Mouse (Mus musculus) CD4-positive helper T cell, adult 2 months (primary cell): Measurements from ENCODE around the gene Ehbp1.

Source experiments
- DNase-seq: peaks from one replicate; pipeline ENCODE4 v3.0.0-alpha.2; 2012; ENCODE audit warnings: low read depth, missing footprints, low spot score

Ehbp1 gene

DNA sequence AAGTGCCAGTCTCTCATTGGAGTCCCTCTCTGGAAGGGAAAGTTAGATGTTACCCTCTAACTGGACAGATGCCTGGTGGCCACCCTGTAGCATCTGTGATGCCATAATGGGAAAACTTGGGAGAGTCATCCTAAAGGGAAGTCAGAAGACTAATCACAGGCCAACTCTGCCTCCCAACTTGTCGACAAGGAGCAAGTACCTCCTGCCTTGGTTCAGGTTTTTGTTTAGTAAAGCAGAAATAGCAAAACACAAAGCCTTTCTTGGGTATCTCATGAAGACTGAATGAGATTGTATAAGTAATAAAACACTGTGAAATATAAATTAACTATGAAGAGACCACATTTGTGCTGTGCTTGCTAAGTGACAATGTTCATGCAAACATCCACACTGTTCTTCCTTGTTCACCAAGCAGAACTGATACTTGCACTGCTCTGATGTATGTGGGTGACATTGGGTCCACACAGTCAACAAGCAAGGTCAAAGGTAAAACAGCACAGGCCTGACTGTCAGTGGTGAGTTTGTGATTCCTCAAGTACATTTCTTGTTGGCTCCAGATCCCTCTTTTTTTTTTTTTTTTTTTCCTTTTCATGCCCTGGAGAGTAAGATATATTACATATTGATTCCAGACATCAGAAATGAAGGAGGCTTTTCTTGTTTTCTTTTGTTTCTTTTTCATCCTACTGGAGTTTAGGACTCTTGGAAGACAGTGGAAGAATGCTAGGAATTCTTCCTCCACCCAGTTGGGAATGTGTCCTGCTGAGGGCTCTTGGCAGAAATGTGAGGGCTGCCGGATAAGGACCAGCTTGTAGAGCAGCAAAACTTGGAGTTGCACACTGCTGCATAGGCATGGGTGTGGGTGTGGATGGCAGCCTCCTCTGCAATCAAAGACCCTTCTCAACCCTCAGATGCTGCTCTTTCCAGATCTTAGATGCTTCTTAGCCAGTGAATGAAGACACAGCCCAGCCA, at the start of gene Ehbp1:
TSS of gene Ehbp1 (minus strand) at position 51 of the 966 bp plus-strand sequence.
- no peak for DNase-seq

DNA sequence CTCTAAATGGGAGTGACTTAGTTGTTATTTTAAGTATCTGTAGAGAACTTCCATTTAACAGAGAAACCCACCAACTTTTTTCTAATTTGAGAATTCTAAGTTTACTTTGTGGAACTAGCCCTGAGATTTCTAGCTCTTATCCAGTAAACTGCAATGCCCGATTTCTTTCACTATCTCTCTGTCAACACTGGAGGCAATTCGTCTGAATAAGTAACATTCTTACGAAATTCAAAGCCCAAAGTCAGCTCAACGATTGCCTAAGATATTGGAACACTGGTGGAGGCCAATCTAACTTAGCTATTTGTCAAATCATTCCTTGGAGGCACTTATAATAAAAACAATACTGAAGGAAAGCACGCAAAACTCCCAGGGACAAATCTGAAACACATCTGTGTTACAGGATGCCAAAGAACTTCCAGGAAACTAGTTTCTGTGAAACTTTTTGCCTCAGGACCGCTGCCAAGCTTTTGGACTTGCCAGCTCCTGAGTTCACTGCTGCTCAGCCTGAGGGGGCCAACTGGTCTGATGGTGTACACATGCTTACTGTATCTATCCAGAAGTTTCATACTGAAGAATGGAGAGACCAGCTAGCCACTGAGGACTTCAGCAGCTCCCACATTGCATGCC, 45.5 kb upstream of the Ehbp1 start:
- no peak for DNase-seq

DNA sequence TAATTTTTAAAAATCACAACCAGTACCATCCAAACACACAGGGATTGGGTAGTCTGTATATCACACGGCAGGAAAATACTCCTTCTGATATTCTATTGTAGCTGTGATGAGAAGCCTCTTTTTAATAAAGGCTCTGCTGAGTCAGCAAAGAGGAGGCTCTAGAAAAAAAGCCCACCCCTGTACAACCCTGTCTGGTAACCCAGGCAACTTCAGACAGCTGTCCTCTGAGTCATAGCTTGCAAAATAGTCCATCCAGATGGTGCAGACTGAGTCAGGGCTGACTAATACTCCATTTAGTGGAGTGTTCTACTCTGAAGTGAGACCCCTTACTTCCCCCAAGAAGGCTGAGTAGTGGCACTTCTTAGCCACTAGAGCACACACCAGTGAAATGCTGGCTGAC, 41.4 kb upstream of the Ehbp1 start:
- no peak for DNase-seq

DNA sequence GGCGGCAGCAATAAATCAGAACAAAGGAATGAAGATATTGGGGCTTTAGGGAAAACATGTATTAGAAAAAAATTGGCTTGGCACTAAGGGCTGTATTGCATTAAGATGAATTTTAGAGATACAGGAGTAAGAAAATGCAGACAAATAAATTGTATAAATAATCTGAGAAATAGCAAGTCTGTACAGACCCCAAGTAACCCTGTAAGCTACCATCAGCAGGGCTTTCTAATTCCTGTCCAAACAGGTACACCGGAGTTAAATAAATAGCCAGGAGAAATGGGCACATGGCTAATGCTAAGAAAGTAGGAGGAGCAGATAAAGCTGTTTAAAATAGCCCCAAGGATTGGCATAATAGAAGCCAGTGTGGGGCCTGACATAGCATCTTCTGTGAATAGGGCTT, 32.7 kb upstream of the Ehbp1 start:
- DNase-seq, result no peak

DNA sequence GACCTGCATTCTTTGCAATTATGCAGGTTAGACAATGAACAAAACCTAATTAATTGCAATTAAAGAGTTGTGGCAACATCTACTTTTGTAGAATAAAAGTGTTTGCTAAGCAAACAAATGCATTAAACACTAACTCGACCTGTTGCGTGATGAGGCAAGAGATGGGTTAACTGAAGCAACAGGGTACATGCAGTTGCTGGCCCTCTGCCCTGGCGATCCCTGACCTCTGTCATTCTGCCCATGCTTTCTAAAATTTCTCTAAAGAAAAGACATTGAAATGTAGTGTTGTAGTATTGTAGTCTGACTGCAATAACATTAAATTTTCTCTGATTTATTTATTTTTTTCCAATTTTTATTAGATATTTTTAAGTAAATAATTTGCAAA, 31.2 kb upstream of the Ehbp1 start:
- DNase-seq, result no peak

DNA sequence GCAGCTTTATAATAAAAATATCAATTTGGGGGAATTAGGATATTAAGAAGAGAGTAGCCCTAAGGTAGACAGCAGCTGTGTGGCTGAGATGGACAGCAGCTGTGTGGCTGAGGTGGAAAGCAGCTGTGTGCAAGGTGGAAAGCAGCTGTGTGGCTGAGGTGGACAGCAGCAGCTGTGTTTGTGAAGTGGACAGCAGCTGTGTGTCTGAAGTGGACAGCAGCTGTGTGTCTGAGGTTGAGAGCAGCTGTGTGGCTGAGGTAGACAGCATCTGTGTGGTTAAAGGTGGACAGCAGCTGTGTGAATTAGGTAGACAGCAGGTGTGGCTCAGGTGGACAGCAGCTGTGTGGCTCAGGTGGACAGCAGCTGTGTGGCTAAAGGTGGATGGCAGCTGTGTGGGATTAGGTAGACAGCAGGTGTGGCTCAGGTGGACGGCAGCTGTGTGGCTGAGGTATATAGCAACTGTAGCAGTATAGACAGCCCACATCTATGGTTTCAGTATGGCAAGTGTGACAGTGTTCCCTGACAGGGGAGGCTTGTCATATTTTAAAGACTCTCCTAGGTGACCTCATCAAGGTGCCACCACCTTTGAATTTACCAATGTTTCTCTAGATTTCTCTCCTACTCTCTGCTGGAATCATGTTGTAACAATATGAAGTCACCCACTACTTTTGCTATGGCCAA, 30.7 kb upstream of the Ehbp1 start:
- DNase-seq, result no peak

DNA sequence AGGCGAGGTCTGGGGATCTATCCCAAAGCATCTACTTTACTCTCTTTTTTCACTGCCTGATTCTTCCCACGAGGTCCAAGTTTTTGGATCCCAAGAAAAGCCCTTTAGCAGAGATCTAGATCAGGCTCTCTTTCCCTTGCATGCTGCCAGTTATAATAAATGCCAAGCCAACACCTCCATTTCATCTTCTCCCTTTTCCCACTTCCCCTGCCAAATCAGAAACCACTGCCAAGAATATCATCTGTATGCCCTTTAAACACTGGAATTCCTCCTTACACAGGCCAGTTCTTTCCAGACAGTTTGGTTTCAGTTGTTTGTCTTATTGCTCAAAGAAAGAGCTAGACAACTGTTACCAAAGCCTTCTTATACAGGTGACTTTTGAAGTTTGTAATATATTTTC, 27.7 kb upstream of the Ehbp1 start:
- no peak for DNase-seq

DNA sequence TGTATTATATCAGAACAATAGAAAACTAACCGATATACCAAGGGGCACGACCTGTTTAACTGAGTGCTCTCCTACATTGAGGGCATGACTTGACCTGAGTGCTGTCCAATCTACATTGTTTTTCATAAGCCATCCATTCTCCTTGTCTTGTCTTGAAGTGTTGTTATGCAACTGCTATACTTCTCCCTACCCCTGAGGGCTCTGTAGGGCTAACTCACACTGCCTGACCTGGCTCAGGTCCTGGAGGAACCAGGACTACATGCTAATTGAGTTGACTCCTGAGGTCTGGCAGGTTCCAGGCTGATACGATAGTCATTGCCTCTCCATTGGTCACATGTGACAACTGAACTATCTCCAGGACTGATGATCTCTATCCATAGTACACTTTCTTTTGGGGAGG, 26.5 kb upstream of the Ehbp1 start:
- DNase-seq, result no peak

DNA sequence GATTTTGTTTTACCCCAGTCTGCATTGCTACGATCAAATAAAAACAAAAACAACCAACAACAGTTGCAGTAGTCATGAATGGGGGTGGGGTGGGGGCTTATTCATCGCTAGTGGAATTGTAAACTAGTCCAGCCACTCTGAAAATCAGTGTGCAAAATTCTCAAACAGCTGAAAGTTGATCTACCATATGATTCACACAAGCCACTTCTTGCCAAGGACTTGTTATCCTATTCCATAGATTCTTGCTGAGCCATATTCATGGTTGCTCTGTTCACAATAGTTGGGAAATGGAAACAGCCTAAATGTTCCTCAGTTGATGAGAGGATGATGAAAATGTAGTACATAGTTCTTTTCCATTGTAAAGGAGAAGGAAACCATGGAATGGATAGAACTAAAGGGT, 24.4 kb upstream of the Ehbp1 start:
- no peak for DNase-seq

DNA sequence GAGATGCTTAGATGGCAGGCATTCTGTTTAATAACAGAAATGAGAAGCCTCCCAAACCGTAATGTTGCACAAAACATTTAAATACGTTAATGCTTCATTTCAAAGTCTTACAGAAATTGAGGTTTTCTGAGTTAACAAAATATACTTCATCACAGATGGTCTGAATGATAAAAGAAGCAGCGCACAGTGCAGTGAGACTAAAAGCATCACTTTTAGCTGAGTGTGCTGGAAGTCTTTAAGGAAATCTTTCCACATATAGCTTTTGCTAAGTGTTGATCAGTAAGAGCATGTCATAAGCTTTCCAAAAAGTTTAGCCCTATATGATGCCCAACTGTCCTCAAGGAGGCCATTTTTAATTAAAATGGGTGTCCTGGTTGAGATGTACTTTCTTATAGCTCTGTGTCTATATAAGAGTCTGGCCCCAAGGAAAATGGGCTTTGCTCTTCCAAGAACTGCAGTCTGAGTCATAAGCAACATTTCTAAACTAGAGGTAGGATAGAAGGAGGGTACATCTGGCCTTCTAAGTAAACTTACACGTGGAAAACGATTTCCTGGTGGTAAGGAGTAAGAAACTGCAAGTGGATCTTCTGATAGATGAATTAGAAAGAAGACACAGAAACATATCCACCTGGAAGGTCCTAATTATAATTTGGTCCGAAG, 12.0 kb upstream of the Ehbp1 start:
- no peak for DNase-seq

DNA sequence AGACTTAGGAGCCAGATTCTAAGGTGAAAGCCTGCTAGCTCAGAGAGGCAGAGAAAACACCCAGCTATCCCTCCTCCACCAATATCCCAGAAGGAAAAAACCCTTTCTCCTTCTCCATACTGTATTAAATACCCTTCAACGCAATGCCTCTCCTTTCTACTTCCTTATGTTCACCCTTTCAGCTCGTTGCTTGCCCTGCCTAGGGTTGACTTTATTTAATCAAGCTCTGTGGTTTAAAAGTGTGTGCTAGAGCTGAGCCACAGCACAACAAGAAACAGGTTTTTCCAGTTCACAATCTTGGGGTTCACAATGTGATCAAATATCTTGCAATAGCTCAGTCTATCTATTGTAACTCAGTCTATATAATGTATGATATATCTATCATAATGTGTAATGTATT, 7.9 kb upstream of the Ehbp1 start:
- no peak for DNase-seq

DNA sequence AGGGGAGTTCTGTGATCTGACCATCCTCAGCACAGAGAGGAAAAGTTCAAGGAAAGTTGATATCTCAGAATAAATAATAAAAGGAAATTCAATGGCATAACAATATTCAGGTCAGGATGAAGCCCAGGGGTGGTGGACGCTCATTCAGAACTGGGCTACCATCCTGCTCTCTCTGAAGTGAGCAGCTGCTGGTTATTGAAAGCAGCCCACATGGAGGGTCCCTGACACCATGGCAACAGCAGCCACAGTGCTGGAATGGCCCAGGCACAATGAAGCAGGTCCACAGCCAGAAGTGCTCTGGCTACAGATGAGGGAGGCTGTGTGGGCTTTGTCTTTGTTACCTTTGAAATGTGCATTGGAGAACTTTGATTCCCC, 6.4 kb upstream of the Ehbp1 start:
- no peak for DNase-seq

DNA sequence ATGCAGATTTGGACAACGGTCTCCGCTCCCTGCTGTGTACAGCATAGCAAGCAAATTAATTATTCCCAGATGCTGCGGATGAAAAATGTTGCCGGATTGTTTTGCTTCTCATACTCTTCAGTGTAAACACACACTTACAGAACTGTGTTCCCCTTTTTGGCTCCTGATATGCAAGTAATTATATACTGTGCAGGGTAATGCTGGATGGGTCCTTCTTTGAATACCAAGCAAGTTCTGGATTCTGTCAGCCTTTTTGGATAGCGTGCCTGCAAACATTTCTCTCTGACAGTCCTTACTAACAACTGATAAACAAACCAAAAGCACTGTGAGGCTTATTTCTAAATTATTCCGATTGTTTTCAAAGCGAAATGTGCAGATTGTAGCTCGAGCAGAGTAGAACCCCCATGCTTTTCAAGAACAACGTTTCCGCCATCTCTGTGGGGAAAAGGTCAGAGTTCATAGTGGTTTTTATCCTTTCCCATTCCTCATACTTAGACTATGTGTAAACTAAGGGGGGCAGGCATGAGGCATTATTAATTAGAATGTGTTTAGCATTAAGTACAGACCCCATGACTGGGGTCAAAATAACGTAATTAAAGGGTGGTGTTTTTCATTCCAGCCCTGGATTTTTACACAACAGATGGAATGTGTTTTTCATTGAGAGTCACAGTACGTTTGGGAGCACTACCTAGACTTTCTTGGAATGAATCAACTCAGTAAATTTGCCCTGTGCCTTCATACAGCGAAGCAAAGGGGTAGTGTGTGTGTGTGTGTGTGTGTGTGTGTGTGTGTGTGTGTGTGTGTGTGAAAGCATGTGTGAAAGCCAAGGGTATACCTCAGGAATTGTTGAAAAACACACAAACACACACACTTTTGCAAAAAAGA, 5.8 kb upstream of the Ehbp1 start:
- no peak for DNase-seq

DNA sequence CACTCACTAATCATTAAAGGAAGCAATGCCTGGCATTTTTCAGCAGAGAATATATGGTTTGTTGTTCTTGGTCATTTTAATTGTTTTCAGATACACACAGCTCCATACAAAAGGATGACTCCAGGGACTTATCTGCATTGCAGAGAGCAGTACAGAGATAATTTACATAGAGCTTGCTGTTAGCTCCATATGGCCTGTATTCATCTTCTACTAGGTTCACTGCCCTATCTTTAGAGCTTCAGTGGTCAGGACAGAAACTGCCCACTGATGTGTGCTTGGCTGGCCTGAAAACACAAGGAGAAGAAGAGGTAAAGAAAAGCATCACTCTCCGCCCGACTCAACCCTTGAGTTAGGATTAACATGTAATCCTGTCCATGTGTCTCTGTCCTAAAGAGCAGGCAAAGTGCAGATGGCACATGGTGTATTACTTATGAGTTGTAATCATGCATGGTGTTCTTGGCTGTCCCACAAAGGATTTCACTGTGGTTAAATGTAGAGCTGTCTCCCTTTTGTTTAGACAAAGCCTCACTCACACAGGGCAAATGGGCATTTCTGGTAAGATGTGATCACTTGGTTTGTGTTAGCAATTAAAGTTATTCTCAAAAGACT, 14.7 kb downstream of the Ehbp1 start:
- no peak for DNase-seq

DNA sequence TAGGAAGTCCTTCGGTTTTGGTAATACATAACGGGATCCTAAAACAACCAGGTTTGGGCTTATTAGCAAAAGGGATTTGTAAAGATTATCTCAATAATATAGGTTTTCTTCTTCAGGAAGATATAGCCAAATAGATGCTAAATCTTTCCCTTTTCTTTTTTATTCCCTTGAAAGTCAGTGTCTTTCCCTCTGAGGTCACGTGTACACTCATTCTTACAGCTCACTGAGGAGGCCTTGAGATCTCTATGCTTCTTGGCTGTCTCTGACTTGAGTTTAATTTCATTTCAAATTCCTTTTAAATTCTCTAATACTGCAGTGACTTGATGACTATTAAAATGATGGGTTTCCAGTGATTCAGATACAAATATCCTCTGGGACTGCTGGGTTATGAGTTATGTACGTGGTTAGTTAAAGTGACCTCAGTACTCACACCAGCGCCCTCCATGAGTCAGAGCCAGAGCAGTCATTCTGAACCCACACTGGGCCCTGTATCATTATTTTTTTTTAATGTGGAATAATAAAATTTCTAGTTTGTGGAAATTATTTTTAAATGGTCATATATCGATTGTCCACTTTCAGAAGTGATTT, 24.2 kb downstream of the Ehbp1 start:
- DNase-seq, result no peak

DNA sequence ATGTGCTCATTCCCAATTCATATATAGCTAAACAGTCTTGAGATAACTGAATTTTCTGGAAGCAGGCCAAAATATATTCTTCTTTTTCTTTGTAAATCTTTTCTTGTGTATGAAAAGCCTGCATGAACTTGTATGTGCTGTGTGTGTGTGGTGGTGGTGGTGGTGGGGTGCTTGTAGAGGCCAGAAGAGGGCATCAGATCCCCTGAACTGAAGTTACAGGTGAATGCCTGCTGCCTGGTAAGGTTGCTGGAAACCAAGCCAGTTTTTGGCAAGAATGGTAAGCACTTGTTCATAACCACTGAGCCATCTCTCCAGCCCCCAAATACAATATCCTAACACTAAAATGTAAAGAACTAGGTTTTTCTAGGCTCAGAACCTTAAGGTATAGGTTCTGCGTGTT, 26.3 kb downstream of the Ehbp1 start:
- no peak for DNase-seq

DNA sequence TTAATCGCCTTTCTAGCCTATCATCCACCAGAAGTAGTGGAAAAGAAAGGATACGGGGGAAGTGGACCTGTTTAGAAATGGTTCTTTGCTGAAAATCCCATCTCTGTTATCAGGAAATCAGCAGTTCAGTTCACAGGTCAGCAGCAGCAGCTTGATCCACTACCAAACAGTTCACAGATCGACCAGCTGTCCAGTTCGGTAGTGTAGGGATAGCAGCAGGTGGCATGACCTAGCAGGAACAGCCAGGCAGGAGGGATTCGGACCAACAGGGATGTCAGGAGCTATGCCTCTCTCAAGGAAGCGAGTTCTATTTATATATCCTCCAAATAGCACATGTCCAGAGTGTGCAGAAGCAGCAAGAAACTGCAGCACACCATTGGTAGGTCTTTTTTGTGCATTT, 40.9 kb downstream of the Ehbp1 start:
- no peak for DNase-seq

DNA sequence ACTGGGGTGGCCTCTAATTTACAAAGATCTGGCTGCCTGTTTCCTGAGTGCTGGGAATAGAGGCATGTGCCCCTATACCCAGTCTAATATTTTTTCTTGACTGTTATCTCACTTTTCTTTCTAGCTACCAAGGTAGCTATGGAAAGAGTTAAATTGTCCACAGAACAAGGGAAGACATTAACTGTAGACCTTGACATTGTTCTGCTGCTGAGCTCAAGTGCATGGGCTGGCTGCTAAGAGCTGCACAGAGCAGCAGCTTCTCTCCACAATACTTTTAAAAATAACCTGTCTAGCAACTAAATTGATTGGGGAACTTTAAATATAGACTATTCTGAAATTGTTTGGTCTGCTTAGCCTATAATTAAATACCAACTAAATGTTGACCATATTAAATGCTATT, 52.9 kb downstream of the Ehbp1 start:
- DNase-seq, result no peak

DNA sequence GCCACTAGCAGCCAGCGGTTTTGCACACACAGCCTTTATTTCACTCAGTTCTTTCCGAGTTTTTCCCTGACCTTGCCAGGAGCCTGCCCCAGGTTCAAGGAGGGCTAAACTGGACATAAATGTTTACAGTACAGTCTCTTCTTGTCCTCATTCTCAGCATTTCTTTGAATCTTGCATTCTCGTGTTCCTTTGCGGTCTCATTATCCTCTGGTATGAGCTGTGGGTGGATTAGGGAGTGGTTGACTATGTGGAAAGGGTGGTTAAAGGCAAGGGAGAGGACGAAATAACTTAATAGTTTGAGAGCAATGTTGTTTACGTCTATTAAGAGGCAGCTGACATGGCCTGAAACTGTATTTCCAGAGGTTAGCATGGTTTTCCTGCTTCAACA, 54.6 kb downstream of the Ehbp1 start:
- DNase-seq, result no peak

DNA sequence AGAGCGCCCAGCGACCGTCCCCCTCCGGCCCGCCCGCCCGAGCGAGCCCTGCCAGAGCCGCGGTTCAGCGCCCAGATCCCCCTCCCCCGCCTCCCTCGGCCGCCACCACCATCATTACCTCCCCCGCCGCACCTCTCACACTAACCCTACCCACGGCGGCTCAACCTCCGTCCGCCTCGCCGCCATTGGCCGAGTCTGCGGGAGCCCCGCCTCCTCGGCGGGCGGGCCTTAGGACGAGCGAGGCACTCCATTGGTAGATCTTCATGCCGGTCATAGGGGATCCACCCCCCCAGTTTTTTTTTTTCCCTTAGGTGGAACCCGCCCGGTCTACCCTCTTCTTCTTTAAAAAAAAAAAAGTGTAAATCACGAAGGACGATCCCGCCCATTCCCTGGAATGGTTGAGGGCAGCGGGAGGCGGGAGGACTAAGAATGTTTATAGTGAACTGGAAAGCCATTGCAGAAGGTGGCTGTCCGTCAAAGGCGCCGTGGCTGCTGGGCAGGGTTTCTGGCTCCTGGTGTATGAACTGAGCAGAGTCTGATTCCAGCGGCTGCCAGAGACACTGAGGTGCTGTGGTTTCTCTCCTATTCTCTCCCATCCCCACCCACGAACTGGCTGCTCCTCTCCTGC, 55.1 kb downstream of the Ehbp1 start:
- peak; percentile 95 for DNase-seq
